Mouse (Mus musculus): ENCODE measurements around the gene Pdcd2. TPM values are rescaled to one million over a fixed set of nuclear protein-coding genes. Genes with fewer than 3 reads are reported as not detected.

Gene Pdcd2
- polyA plus RNA-seq, 1 experiment from 2014 or later = 65.1 TPM

GRCm38 (mm10) chr17:15490542-15490941 lies 36.6 kb downstream of the Pdcd2 start:
- Histone ChIP-seq H3K36me3 (replicated peaks) (peaks cover 54% of the 10 kb centered on the region), H3K27ac (no peak overlapping the region), H3K4me1 (no peaks in the 10 kb centered on the region), H3K4me2 (no peak overlapping the region), H3K9ac (no peak overlapping the region), H3K9me3 (no peaks in the 10 kb centered on the region), H3K4me3 (replicated peaks) (no peak overlapping the region), H3K27me3 (no peaks in the 10 kb centered on the region)
- 93% methylated on average over 7 of the region's 7 CpGs for WGBS
- no peak for ATAC-seq (ENCODE audit: low FRiP score)

DNA sequence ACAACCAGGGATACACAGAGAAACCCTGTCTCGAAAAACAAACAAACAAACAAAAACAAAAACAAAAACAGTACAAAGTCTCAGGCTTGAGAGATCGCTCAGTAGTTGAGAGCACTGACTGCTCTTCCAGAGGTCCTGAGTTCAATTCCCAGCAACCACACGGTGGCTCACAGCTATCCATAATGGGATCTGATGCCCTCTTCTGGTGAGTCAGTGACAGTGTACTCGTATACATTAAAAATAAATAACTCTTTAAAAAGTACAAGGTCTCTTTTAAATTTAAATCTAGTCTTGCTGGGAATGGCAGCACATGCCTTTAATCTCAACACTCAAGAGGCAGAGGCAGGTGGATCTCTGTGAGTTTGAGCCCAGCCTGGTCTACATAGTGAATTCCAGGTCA lies 54.4 kb downstream of the Pdcd2 start:
- no peaks in the 10 kb centered on the region for H3K9me3 ChIP-seq
- 90% methylated on average over 4 of the region's 4 CpGs for WGBS
- no peak overlapping the region for H3K9ac ChIP-seq
- H3K4me2 ChIP-seq = no peak overlapping the region
- H3K27ac ChIP-seq = no peak overlapping the region
- peaks cover 78% of the 10 kb centered on the region for H3K36me3 ChIP-seq (replicated peaks)
- H3K4me3 ChIP-seq (replicated peaks) = no peak overlapping the region
- H3K27me3 ChIP-seq = no peaks in the 10 kb centered on the region
- H3K4me1 ChIP-seq = no peaks in the 10 kb centered on the region
- ATAC-seq (ENCODE audit: low FRiP score) = no peak

Other genes with a start within 250 kb of the Pdcd2 start
- gene Dll1, start 150.4 kb downstream of the Pdcd2 start, polyA plus RNA-seq (2016; fragmentation: Nextera tagmentation; extraction: Ambion mirVana) = 89.3 and 98.1 TPM in 2 replicates
- gene Fam120b, start 131.1 kb downstream of the Pdcd2 start, polyA plus RNA-seq (2016; fragmentation: Nextera tagmentation; extraction: Ambion mirVana) = 41.4 and 42.1 TPM in 2 replicates
- 236 and 238 TPM in 2 replicates for gene Psmb1, start 27.6 kb downstream of the Pdcd2 start, polyA plus RNA-seq (2016; fragmentation: Nextera tagmentation; extraction: Ambion mirVana)
- 69.8 and 70.5 TPM in 2 replicates for gene Tbp, start 27.4 kb downstream of the Pdcd2 start, polyA plus RNA-seq (2016; fragmentation: Nextera tagmentation; extraction: Ambion mirVana)
- 3.0 and 3.2 TPM in 2 replicates for gene Prdm9, start 37.1 kb upstream of the Pdcd2 start, polyA plus RNA-seq (2016; fragmentation: Nextera tagmentation; extraction: Ambion mirVana)
- 44.8 and 48.3 TPM in 2 replicates for gene Chd1, start 177.7 kb upstream of the Pdcd2 start, polyA plus RNA-seq (2016; fragmentation: Nextera tagmentation; extraction: Ambion mirVana)